Mouse (Mus musculus): ENCODE results near the gene Ciao2a. TPM values are rescaled to one million over a fixed set of nuclear protein-coding genes. Genes with fewer than 3 reads are reported as not detected.

The Ciao2a gene
- polyA plus RNA-seq, 1 experiment from 2014 or later: 99.2 TPM

DNA sequence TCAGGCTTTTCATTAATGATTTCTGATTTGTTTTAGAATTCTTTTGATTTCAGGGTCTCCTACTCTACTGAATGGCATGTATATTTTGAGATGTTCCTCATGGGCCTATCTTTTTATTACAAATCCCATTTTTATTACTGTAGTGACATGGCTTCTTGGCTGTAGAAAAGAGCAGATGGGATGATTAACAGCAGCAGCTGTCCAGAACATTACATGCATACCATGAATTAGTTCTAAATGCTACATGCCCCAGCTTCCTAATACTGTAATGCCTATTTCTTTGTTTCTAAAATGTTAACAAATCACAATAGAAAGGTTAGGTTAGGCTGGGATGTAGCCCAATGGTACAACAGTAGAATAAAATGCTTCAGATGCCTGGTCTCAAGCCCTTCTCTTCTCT lies 5.0 kb upstream of the Ciao2a start:
- H3K9me3 ChIP-seq: no peaks in the 10 kb centered on the region
- H3K4me2 ChIP-seq: no peak overlapping the region
- no peak overlapping the region for H3K9ac ChIP-seq
- peaks cover 54% of the 10 kb centered on the region for H3K4me1 ChIP-seq (replicated peaks)
- peaks cover 4% of the 10 kb centered on the region; the same call in 1 of the 2 replicates for H3K36me3 ChIP-seq
- no peaks in the 10 kb centered on the region for H3K27me3 ChIP-seq
- no peak for ATAC-seq (ENCODE audit: low read depth)
- H3K27ac ChIP-seq (replicated peaks): peak overlapping the region; percentile 49; the same call in 1 of the 2 replicates
- no peak overlapping the region for H3K4me3 ChIP-seq

DNA sequence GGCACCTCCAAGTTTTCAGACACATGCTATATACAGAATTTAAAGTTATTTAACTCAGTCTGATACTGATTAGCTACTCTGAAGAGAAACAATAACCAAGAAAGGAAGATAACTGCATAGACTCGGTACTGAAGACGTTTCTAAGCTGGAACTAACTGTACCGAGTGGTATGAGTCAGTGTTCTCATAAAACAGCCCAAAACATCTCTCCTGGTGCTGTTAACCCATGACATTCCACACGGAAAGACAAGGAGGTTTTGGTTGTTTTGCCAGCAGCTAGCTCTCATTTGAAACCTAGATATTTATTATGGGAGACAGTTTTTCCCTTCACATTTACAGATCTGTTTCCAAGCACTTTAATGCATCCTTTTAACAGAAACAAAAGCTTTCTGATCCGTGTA lies 2.8 kb upstream of the Ciao2a start:
- no peaks in the 10 kb centered on the region for H3K27me3 ChIP-seq
- WGBS: 8% methylated on average over 5 of the region's 5 CpGs
- peak overlapping the region; percentile 94 for H3K9ac ChIP-seq
- ATAC-seq (ENCODE audit: low read depth): no peak
- H3K9me3 ChIP-seq: no peaks in the 10 kb centered on the region
- peak overlapping the region; percentile 65 for H3K4me3 ChIP-seq
- H3K4me2 ChIP-seq: peak overlapping the region; percentile 82
- no peaks in the 10 kb centered on the region for H3K36me3 ChIP-seq
- peak overlapping the region; percentile 94 for H3K27ac ChIP-seq (replicated peaks)
- peaks cover 61% of the 10 kb centered on the region for H3K4me1 ChIP-seq (replicated peaks)

DNA sequence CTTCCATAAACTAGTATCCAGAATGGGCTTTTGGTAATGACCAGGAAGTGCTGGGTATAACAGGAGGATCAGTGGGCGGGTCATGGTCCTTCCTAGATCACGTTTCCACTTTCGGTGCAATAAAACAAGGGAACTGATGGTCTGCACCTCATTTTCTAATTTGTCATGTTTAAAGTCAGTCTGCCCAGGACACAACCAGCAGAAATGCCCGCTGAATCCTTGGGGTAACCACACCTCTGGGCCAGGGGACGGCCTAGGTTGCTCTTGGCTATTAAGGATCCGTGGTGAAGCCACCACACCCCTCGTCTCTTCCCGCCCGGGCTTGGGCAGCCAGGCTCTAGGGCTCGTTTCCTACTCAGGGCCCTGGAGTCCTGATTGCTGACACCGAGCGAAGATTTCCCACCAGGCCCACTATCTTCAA lies 2.3 kb upstream of the Ciao2a start:
- Histone ChIP-seq H3K9me3 (no peaks in the 10 kb centered on the region), H3K27ac (replicated peaks) (peak overlapping the region; percentile 94), H3K9ac (peak overlapping the region; percentile 94), H3K4me1 (replicated peaks) (peaks cover 61% of the 10 kb centered on the region), H3K4me3 (peak overlapping the region; percentile 65), H3K4me2 (peak overlapping the region; percentile 82), H3K36me3 (no peaks in the 10 kb centered on the region), H3K27me3 (no peaks in the 10 kb centered on the region)
- peak; percentile 41 for ATAC-seq (ENCODE audit: low read depth)
- WGBS: under 1% methylated on average over 12 of the region's 12 CpGs

DNA sequence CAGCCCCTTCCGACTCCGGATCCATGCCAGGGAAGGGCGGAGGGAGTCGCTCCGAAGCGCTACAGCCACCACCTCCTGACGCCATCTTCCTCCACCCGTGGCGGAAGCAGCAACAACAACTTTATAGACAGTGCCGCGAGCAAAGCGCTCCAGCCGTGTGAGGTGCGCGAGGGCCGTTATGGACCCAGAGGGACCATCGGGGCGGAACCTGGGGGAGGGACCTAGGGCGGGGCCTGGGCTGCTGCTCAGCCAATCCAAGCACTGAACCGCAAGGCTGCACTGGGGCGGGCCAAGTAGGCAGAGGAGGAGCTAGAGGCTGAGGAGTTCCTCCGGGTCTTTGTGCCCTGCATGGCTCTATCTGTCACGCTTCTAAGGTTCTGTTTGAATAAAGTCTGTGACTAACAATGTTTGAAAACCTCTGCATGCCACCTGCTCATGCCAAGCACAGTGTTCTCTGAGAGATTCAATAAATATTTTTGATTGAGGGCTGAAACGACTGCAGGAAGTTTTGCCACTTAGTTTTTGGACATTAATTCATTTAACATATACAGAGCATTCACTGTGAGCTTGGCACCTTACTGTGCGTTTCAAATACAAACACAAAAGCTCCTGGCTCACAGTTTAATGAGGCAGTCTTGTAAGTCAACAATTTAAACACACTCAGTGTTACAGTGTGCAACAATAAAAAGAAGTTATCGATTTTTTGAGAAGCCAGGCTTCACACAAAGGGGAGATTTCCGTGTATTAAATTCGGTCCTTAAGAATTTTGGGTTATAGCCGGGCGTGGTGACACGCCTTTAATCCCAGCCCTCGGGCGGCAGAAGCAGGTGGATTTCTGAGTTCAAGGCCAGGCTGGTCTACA lies 1.5 kb upstream of the Ciao2a start:
- peak; percentile 98 for ATAC-seq (ENCODE audit: low read depth)
- Histone ChIP-seq H3K4me1 (replicated peaks) (peaks cover 61% of the 10 kb centered on the region), H3K9ac (peak overlapping the region; percentile 94)

DNA sequence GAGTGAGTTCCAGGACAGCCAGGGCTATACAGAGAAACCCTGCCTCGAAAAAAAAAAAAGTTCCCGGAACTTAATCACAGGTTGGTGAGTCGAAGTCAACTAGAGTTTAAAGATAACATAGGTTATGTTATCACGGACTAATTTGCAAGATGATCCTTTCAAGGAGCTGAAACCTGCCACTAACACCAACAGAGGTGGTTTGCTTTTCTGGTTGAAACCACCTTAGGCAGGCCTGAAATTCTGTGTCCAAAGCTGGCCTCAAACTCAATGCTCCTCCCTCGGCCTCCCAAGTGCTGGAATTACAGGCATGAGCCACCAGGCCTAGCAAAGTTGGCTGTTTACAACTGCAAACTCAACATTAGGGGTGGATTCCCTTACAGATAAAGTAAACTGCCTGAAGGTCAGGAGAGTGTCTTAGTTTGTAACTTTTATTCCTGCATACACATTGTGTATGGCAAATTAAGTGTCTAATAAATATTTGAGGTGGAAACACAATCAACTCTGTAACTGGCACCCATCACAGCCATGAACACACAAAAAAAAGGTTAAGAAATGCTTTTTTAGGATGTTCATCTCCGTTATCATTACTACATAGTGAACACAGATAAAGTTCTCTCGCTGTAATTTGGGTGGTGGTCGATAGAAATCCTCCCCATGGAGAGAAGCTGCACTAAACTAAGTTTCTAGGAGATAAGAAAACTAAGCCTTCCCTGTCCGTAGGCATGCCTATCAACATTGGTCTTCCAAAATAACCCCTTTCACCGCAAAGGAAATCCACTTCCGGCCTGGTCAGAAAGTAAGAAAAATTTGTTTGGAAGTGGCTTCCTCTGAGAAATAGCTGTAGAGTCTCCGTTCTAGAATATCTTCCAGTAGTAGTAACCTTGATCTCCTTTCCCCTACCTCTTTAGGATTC lies 612 bp upstream of the Ciao2a start:
- no peak overlapping the region for H3K9ac ChIP-seq
- H3K36me3 ChIP-seq: 0 out of 2 replicates have a peak, but pooled peaks cover 2% of the 10 kb centered on the region
- peak overlapping the region; percentile 82 for H3K4me2 ChIP-seq
- peak overlapping the region; percentile 66 for H3K4me3 ChIP-seq
- no peaks in the 10 kb centered on the region for H3K9me3 ChIP-seq
- no peaks in the 10 kb centered on the region for H3K27me3 ChIP-seq
- peaks cover 54% of the 10 kb centered on the region for H3K4me1 ChIP-seq (replicated peaks)
- WGBS: 59% methylated on average over 12 of the region's 12 CpGs
- peak overlapping the region; percentile 94 for H3K27ac ChIP-seq (replicated peaks)
- no peak for ATAC-seq (ENCODE audit: low read depth)

More for the DNA sequence above, 1.5 kb upstream of the Ciao2a start:
- Histone ChIP-seq H3K4me2 (peak overlapping the region; percentile 82), H3K9me3 (no peaks in the 10 kb centered on the region), H3K4me3 (peak overlapping the region; percentile 65), H3K27me3 (no peaks in the 10 kb centered on the region), H3K27ac (replicated peaks) (peak overlapping the region; percentile 94), H3K36me3 (no peaks in the 10 kb centered on the region)
- 7% methylated on average over 33 of the region's 33 CpGs for WGBS

DNA sequence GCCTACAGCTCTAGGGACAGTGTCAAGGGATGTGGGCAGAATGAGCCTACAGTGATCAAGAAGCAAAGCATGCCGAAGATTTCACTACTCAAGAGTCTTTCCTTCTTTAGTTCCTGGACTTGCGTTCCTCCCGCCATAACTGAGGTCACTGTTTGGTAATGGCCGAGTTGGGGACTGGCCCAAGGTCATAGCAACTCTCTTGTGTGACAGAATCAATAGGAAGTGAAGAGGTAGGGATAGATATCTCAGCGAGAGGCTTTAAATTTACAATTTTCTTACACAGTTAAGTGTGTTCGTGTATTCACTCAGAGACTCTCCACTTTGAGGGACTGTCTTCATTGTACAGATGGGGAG lies 759 bp downstream of the Ciao2a start:
- WGBS: 42% methylated on average over 6 of the region's 6 CpGs
- peak overlapping the region; percentile 77 for H3K27ac ChIP-seq (replicated peaks)

DNA sequence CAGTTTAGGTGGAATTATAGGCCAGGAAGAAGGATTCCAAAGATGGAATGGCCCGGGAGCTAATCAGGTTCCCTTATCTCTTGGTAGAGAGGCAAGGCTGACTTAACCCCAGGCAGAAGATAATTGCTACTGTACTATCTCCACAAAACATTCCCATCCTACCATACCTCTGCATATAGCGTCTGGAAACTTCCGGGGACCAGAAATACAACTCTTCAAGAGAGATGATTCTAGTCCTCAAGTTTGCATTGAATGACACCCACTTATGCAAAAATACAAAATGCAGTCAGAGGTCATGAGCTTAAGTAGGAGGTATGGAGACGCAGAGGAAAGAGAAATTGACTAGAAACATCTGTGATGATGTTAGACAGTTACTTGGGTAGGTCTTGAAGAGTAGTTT lies 1.5 kb downstream of the Ciao2a start:
- 94% methylated on average over 4 of the region's 4 CpGs for WGBS
- H3K4me1 ChIP-seq (replicated peaks): peaks cover 37% of the 10 kb centered on the region
- peaks cover 14% of the 10 kb centered on the region for H3K36me3 ChIP-seq
- H3K27ac ChIP-seq (replicated peaks): no peak overlapping the region
- H3K9ac ChIP-seq: no peak overlapping the region
- H3K4me3 ChIP-seq: peak overlapping the region; percentile 66; the same call in 1 of the 2 replicates
- H3K4me2 ChIP-seq: peak overlapping the region; percentile 77
- H3K9me3 ChIP-seq: no peaks in the 10 kb centered on the region
- ATAC-seq (ENCODE audit: low read depth): no peak
- H3K27me3 ChIP-seq: no peaks in the 10 kb centered on the region

More for the DNA sequence above, 759 bp downstream of the Ciao2a start:
- no peaks in the 10 kb centered on the region for H3K9me3 ChIP-seq
- H3K36me3 ChIP-seq: peaks cover 8% of the 10 kb centered on the region
- no peak for ATAC-seq (ENCODE audit: low read depth)
- peak overlapping the region; percentile 80 for H3K9ac ChIP-seq
- H3K4me2 ChIP-seq: peak overlapping the region; percentile 77
- peaks cover 44% of the 10 kb centered on the region for H3K4me1 ChIP-seq (replicated peaks)
- no peaks in the 10 kb centered on the region for H3K27me3 ChIP-seq
- H3K4me3 ChIP-seq: peak overlapping the region; percentile 66

DNA sequence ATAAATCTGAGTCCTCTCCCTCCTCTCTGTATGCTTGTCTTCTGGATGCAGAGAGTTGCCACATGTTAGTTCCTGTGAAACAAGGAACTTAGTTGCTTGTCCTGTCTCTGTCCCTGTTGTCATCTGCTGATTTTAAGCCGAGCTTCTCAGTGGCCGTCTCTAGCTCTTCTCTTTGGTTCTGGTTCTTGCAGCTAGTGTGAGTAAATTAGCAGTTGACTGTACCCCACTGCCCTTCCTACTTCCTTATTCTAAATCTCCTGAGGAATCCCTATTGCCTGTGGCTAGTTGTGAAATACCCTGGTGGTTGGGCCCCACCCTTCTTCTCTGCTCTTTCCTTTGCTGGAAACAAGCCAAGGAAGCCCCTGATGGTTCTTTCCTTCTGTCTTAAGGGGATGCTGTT lies 5.1 kb downstream of the Ciao2a start:
- Histone ChIP-seq H3K27ac (replicated peaks) (no peak overlapping the region), H3K4me3 (no peak overlapping the region), H3K9me3 (no peaks in the 10 kb centered on the region), H3K4me1 (replicated peaks) (peaks cover 13% of the 10 kb centered on the region), H3K9ac (no peak overlapping the region), H3K27me3 (no peaks in the 10 kb centered on the region), H3K4me2 (no peak overlapping the region), H3K36me3 (peaks cover 48% of the 10 kb centered on the region)
- ATAC-seq (ENCODE audit: low read depth): no peak
- WGBS: 91% methylated on average over 2 of the region's 2 CpGs

DNA sequence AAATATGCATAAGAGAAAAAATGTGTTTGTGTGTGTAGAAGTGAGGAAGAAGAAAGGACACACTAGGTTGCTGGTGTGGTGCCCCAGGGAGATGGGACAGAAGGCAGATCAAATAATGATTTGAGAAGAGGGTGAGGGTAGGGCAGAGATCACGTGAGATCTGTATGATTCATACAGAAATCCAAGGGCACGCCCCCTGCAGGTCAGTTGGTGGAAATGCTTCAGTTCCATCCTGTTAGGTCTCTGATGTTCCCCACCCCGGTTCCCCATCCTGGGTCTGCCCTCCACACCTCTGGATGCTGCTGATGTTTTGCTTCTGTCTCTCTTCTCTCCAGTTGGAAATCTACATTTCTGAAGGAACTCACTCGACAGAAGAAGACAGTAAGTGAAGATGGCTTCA lies 9.6 kb downstream of the Ciao2a start:
- no peak overlapping the region for H3K27ac ChIP-seq (replicated peaks)
- ATAC-seq (ENCODE audit: low read depth): no peak
- no peaks in the 10 kb centered on the region for H3K9me3 ChIP-seq
- no peak overlapping the region for H3K4me3 ChIP-seq
- peaks cover 86% of the 10 kb centered on the region for H3K36me3 ChIP-seq
- WGBS: 60% methylated on average over 4 of the region's 4 CpGs
- no peaks in the 10 kb centered on the region for H3K4me1 ChIP-seq (replicated peaks)
- H3K4me2 ChIP-seq: no peak overlapping the region
- no peak overlapping the region for H3K9ac ChIP-seq
- no peaks in the 10 kb centered on the region for H3K27me3 ChIP-seq

DNA sequence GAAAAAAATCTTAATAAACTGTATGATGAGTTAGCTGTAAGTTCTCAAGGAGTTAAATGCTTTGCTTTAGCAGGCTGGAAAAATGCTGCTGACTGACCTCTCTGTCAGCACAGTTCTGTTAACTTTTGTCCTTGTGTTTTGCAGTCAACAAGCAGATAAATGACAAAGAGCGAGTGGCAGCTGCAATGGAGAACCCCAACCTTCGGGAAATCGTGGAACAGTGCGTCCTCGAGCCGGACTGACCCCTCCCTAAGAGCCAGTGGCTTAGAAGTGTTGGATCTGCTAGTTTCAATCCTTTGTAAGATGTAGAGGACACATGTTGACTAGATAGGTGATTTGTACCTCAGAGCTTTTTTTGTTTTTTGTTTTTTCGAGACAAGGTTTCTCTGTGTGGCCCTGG lies 11.8 kb downstream of the Ciao2a start:
- peaks cover 72% of the 10 kb centered on the region for H3K36me3 ChIP-seq
- H3K9ac ChIP-seq: no peak overlapping the region
- 90% methylated on average over 7 of the region's 7 CpGs for WGBS
- H3K4me1 ChIP-seq (replicated peaks): no peaks in the 10 kb centered on the region
- no peak overlapping the region for H3K4me2 ChIP-seq
- no peaks in the 10 kb centered on the region for H3K27me3 ChIP-seq
- no peak overlapping the region for H3K27ac ChIP-seq (replicated peaks)
- no peaks in the 10 kb centered on the region for H3K9me3 ChIP-seq
- no peak for ATAC-seq (ENCODE audit: low read depth)
- H3K4me3 ChIP-seq: no peak overlapping the region

DNA sequence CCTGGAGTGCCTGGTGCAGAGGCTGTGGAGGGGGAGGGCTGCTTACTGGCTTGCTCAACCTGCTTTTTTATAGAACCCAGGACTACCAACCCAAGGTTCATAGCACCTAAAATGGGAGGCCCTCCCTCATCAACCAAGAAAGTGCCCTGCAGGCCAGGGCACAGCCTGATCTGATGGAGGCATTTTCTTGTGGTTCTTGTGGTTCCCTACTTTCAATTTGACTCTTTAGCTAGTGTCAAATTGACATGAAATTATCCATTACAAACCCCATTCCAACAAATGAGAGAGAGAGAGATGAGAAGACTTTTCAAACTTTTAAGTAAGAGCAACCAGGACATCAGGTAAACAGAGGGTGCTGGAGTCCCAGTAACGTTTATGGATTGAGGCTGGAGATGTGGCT lies 15.9 kb downstream of the Ciao2a start:
- ATAC-seq (ENCODE audit: low read depth): no peak
- WGBS: 76% methylated on average over 1 of the region's 1 CpGs
- H3K9ac ChIP-seq: no peak overlapping the region

DNA sequence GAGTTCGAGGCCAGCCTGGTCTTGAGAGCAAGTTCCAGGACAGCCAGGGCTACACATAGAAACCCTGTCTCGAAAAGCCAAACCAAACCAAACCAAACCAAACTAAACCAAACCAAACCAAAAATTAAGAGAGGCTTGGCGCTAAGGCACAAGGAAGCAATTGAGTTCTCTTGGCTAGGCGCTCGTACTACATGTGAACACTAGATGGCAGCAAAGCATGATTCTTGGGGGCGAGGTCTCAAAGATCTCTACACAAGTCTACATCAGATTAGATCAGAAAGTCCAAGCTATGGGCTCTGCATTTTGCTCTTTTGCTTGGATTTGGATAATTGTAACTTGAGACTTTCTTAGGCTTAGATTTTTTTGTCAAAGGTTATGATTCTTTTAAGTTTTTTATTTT lies 17.8 kb downstream of the Ciao2a start:
- Histone ChIP-seq H3K27me3 (no peaks in the 10 kb centered on the region), H3K27ac (replicated peaks) (no peak overlapping the region), H3K9ac (no peak overlapping the region), H3K4me1 (replicated peaks) (no peaks in the 10 kb centered on the region), H3K36me3 (peaks cover 17% of the 10 kb centered on the region), H3K4me3 (no peak overlapping the region), H3K9me3 (no peaks in the 10 kb centered on the region), H3K4me2 (no peak overlapping the region)
- peak; percentile 74 for ATAC-seq (ENCODE audit: low read depth)
- WGBS: 12% methylated on average over 6 of the region's 6 CpGs

More for the DNA sequence above, 15.9 kb downstream of the Ciao2a start:
- H3K9me3 ChIP-seq: no peaks in the 10 kb centered on the region
- H3K36me3 ChIP-seq: peaks cover 33% of the 10 kb centered on the region
- H3K4me2 ChIP-seq: no peak overlapping the region
- no peaks in the 10 kb centered on the region for H3K4me1 ChIP-seq (replicated peaks)
- H3K27me3 ChIP-seq: no peaks in the 10 kb centered on the region
- no peak overlapping the region for H3K27ac ChIP-seq (replicated peaks)
- no peak overlapping the region for H3K4me3 ChIP-seq
